8 mouse cellular contexts compared by ENCODE assay signal in the genomic region with DNA sequence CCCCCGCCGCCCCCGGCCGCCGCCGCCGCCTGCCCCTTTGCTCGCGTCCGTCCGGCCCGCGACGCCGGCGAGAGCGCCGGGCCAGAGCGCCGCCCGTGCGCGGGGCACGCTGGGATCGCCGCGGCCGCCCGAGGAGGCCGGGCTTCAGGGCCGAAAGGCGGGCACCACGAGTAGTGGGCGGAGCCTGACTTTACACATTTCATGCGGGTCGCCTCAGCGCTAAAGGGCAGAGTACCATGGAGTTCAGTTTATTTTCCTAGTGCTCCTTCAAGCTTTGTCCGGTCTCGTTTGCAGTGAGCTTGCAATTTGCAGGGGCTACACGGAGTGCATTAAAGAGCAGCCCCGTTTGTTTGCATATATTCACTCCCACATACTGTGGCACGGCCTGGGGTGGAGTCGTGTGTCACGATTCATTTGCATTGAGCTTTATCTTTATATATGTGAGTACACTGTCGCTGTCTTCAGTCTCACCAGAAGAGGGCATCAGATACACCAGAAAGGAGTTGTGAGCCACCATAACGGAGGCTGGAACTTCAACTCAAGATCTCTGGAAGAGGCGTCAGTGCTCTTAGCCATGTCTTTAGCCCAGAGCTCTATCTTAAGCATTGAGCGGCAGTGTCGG. TPM values are rescaled to one million over a fixed set of nuclear protein-coding genes. Genes with fewer than 3 reads are reported as not detected.
DNase-seq lines count a peak whose midpoint lies in the region; ATAC-seq and TF ChIP-seq lines count a peak whose summit lies in the region.

Tmem259 (minus strand) TSS at position 136 of the 622 bp plus-strand sequence.

- peaks cover 14% of the 10 kb centered on the region; the same call in 1 of the 2 replicates for H3K4me1 ChIP-seq in forebrain, postnatal 0 days (ENCODE audit: insufficient read depth)
- peaks cover 26% of the 10 kb centered on the region for H3K4me1 ChIP-seq in lung, embryonic 14.5 days (ENCODE audit: insufficient read depth)
- peaks cover 45% of the 10 kb centered on the region for H3K4me1 ChIP-seq in thymus, adult 2 months (replicated peaks; ENCODE audit: control insufficient read depth, insufficient read depth, low read length)

- peak; percentile 94 for DNase-seq in MN1 (ENCODE audit: low spot score)
- DNase-seq in cerebellum, adult 18-20 months = peak; percentile 84 to 92
- peak; percentile 94 for DNase-seq in forebrain, postnatal 0 days
- peak; percentile 85 to 88 for DNase-seq in heart, postnatal 36 days
- peak; percentile 74 to 78 for DNase-seq in layer of hippocampus, adult 2 months (ENCODE audit: low spot score in 2 of 2)
- DNase-seq in lung, embryonic 14.5 days = peak; percentile 97
- DNase-seq in ovary, adult 18-20 months (ENCODE audit: low spot score) = peak; percentile 77
- DNase-seq in thymus, adult 2 months = peak; percentile 88

- peak within 1 kb of the TSS; percentile 77 for H3K4me3 ChIP-seq in forebrain, postnatal 0 days (ENCODE audit: low read depth, low read length)
- H3K4me3 ChIP-seq in layer of hippocampus, adult 2 months = peak within 1 kb of the TSS; percentile 81
- peak within 1 kb of the TSS; percentile 85 for H3K4me3 ChIP-seq in lung, embryonic 14.5 days (ENCODE audit: low read depth, low read length)
- peak within 1 kb of the TSS; percentile 72 for H3K4me3 ChIP-seq in thymus, adult 2 months (ENCODE audit: control insufficient read depth, insufficient read depth, low read length)

- WGBS in forebrain, postnatal 0 days = 1% methylated on average over 41 of the region's 49 CpGs
- WGBS in lung, embryonic 14.5 days = under 1% methylated on average over 49 of the region's 49 CpGs
- under 1% methylated on average over 49 of the region's 49 CpGs for WGBS in thymus, adult 2 months

- H3K9me3 ChIP-seq in forebrain, postnatal 0 days (ENCODE audit: low read length) = no peaks in the 10 kb centered on the region
- H3K9me3 ChIP-seq in lung, embryonic 14.5 days (ENCODE audit: low read depth, low read length) = no peaks in the 10 kb centered on the region

- peaks cover 22% of the 10 kb centered on the region for H3K27me3 ChIP-seq in forebrain, postnatal 0 days (ENCODE audit: insufficient read depth, low read length)
- no peaks in the 10 kb centered on the region for H3K27me3 ChIP-seq in lung, embryonic 14.5 days (ENCODE audit: insufficient read depth, low read length)
- H3K27me3 ChIP-seq in thymus, adult 2 months (ENCODE audit: control insufficient read depth, insufficient read depth, low read length) = no peaks in the 10 kb centered on the region

- H3K9ac ChIP-seq in forebrain, postnatal 0 days = peak within 1 kb of the TSS; percentile 66
- peak within 1 kb of the TSS; percentile 89 for H3K9ac ChIP-seq in lung, embryonic 14.5 days

- peak; percentile 29 for TF ChIP-seq POLR2A in thymus, adult 2 months (IDR thresholded peaks at IDR 0.05; ENCODE audit: control insufficient read depth, extremely low read depth, insufficient read depth, low read length, poor library complexity)

- intact Hi-C loops in heart, postnatal 36 days (cut with DNase I) = loop anchor here (2.0 kb wide), 1 partner anchor 156 kb away; the partner anchor contains the start of gene Cbarp

- ATAC-seq in forebrain, postnatal 0 days = peak; percentile 87
- peak; percentile 67 for ATAC-seq in lung, embryonic 14.5 days (ENCODE audit: insufficient read depth)

- peak within 1 kb of the TSS; percentile 93 for H3K4me2 ChIP-seq in forebrain, postnatal 0 days (ENCODE audit: low read depth)
- peak within 1 kb of the TSS; percentile 76 for H3K4me2 ChIP-seq in lung, embryonic 14.5 days

- H3K27ac ChIP-seq in forebrain, postnatal 0 days (ENCODE audit: low read depth, low read length) = peak within 1 kb of the TSS; percentile 96
- H3K27ac ChIP-seq in layer of hippocampus, adult 2 months = peak within 1 kb of the TSS; percentile 99
- H3K27ac ChIP-seq in lung, embryonic 14.5 days (ENCODE audit: low read depth) = peak within 1 kb of the TSS; percentile 99
- H3K27ac ChIP-seq in thymus, adult 2 months (ENCODE audit: control insufficient read depth, insufficient read depth, low read length) = peak within 1 kb of the TSS; percentile 87

- peak; percentile 81 for TF ChIP-seq CTCF in forebrain, postnatal 0 days (IDR thresholded peaks at IDR 0.05; ENCODE audit: low read depth)
- TF ChIP-seq CTCF in layer of hippocampus, adult 2 months (conservative IDR thresholded peaks at IDR 0.05) = peak; percentile 79
- peak; percentile 71 for TF ChIP-seq CTCF in lung, embryonic 14.5 days (IDR thresholded peaks at IDR 0.05; ENCODE audit: low read depth)
- no peak; the same call in 1 of the 2 replicates for TF ChIP-seq CTCF in thymus, adult 2 months (IDR thresholded peaks at IDR 0.05; ENCODE audit: borderline replicate concordance, control insufficient read depth, extremely low read depth, insufficient read depth, low read length, poor library complexity)

- peaks cover 2% of the 10 kb centered on the region for H3K36me3 ChIP-seq in forebrain, postnatal 0 days (ENCODE audit: insufficient read depth)
- peaks cover 23% of the 10 kb centered on the region for H3K36me3 ChIP-seq in lung, embryonic 14.5 days (ENCODE audit: insufficient read depth)
- no peaks in the 10 kb centered on the region for H3K36me3 ChIP-seq in thymus, adult 2 months (ENCODE audit: control insufficient read depth, insufficient read depth, low read length)

RNA-seq across cellular contexts. Expression of gene Tmem259, which starts in this region (rescaled TPM):
- 109 and 129 TPM in 2 replicates for total RNA-seq in forebrain, postnatal 0 days (2014; rRNA removed)
- polyA plus RNA-seq in forebrain, postnatal 0 days (2015; fragmentation: Nextera tagmentation; extraction: Ambion mirVana) = 25.6 and 26.5 TPM in 2 replicates
- 100 to 1,000 TPM; 107 to 120 TPM for total RNA-seq in heart, postnatal 36 days (2021)
- total RNA-seq in layer of hippocampus, adult 2 months (2021) = 100 to 1,000 TPM; 124 TPM
- polyA plus RNA-seq in lung, embryonic 14.5 days (2014; fragmentation: Nextera tagmentation; extraction: Ambion mirVana) = 19.3 and 23.4 TPM in 2 replicates
- polyA plus RNA-seq in thymus, adult 2 months (2012; rRNA removed) = 540 and 566 TPM in 2 replicates

Comparison
In these comparisons a context has a peak if more than half of its experiments do, and no peak if none do; other contexts are left out.
1. Peak in every context shown above with its lines: DNase-seq, ATAC-seq, H3K4me3 ChIP-seq and H3K27ac ChIP-seq.
2. RNA of gene Tmem259 (polyA plus RNA-seq): 540 to 566 TPM in thymus, adult 2 months; 25.6 to 26.5 TPM in forebrain, postnatal 0 days and 19.3 to 23.4 TPM in lung, embryonic 14.5 days; every median in the first group is over 10 times any median in the second.